Mouse (Mus musculus): ENCODE results near the gene Chst15. TPM values are rescaled to one million over a fixed set of nuclear protein-coding genes. Genes with fewer than 3 reads are reported as not detected.

Gene Chst15
- total RNA-seq (2023; ENCODE audit: inconsistent age): 95.7 to 104 TPM (median 98.2 TPM) in 4 replicates

DNA sequence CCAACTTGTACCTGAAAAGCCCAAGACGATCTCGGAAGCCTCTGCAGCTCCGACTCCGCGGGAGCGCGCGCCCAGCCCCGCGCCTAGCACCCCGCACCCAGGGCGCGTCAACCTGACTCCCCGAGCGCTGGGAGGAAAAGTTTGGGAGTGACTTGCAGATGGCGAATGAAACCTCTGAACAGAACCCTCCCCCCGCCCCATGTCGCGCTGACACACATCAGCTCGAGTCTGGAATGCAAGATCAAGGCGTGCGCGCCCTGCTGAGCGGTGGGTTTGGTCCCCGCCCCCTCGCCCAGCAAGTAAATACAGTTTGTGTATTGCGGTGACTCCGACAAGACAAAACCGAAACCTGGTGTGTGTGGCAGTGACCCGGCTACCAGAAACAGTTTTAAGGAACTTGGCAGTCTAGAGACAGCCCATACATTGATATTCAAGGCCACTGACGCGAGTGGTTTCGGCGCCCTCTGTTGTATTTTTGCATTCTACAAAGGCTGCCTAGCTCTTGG is at the start of gene Chst15:
TSS of gene Chst15 (minus strand) at position 193 of the 506 bp plus-strand sequence.

Other genes starting within 250 kb of the Chst15 start
- not detected in 4 replicates for gene Cpxm2, start 162.5 kb downstream of the Chst15 start, total RNA-seq (2023; ENCODE audit: inconsistent age)